Mouse (Mus musculus): ENCODE measurements at regions not wholly inside any gene's neighbourhood (a gene's known extent, or its start where the extent isn't known, plus 50 kb on each side); places are given as distances from the start of the nearest gene placed in this dataset.

DNA sequence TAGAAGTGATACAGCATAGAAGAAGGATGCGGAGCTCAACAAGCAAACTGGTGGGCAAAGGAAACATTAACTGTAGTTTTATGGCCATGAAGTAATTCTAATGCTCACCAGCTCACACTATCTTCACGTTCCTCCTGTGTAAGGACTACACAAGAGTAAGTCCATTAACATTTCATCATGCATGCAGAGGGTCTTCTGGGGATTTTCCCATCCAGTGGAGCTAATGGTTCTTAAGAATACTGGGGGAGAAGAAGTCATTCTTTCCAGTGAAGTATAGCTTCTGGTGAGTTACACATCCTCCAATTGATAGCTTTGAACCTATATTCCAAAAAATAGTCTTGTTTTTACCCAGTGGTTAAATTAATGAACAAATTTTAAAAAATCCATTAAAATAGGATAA lies 1103.4 kb upstream of the Cited2 start:
- Histone ChIP-seq H3K27ac (ENCODE audit: insufficient read depth, low read depth, low read length) (no peak overlapping the region), H3K4me1 (ENCODE audit: control insufficient read depth, insufficient read depth, low read length) (no peaks in the 10 kb centered on the region), H3K4me3 (ENCODE audit: insufficient read depth, low read depth, low read length) (no peak overlapping the region), H3K27me3 (replicated peaks; ENCODE audit: control insufficient read depth, insufficient read depth, low read length) (no peaks in the 10 kb centered on the region), H3K36me3 (ENCODE audit: control insufficient read depth, insufficient read depth, low read length) (no peaks in the 10 kb centered on the region)
- no peak for DNase-seq
- TF ChIP-seq POLR2A (IDR thresholded peaks at IDR 0.05; ENCODE audit: low read depth, low read length) (no peak), CTCF (conservative IDR thresholded peaks at IDR 0.05; ENCODE audit: insufficient read depth, insufficient read length, low read depth, low read length) (no peak)
- 91% methylated on average over 2 of the region's 2 CpGs for WGBS

DNA sequence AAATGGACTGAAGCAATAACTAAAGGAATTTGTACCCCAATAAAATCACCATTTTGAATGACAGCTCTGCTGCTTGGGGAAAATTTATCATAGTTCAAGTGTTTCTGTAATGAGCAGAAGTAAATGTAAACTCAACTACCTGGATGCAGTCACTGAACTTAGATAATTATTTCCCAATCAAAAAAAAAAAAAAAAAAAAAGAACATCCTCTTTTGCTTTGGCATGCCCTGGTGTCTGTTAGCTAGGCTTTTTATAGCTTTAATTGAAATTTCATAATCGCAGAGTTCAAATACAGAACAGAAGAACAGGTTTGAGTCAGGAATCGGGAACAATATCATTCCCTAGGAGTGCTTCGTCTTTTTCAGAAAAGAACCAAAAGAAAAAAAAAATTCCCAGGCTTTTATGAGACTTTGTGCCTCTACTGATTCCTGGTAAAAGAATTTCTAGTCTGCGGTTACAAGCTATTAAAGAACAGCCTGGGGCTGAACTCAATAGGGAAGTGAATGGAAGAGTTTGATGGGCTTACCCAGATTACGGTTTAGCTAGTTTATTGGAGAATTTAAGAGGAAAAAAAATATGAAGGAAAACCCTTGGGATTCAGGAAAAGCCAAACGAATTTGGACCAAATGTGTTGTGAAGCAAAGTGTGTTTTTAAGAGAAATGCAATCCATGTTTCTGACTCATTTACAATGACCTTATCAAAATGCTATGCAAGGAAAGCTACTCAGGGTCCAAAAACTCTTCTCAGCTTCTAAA lies 1102.0 kb upstream of the Cited2 start:
- H3K4me1 ChIP-seq (ENCODE audit: control insufficient read depth, insufficient read depth, low read length), result no peaks in the 10 kb centered on the region
- DNase-seq, result no peak
- no peak for TF ChIP-seq CTCF (conservative IDR thresholded peaks at IDR 0.05; ENCODE audit: insufficient read depth, insufficient read length, low read depth, low read length)
- H3K27me3 ChIP-seq (replicated peaks; ENCODE audit: control insufficient read depth, insufficient read depth, low read length), result no peaks in the 10 kb centered on the region
- no peak overlapping the region for H3K4me3 ChIP-seq (ENCODE audit: insufficient read depth, low read depth, low read length)
- H3K36me3 ChIP-seq (ENCODE audit: control insufficient read depth, insufficient read depth, low read length), result no peaks in the 10 kb centered on the region
- 64% methylated on average over 6 of the region's 6 CpGs for WGBS
- H3K27ac ChIP-seq (ENCODE audit: insufficient read depth, low read depth, low read length), result no peak overlapping the region

DNA sequence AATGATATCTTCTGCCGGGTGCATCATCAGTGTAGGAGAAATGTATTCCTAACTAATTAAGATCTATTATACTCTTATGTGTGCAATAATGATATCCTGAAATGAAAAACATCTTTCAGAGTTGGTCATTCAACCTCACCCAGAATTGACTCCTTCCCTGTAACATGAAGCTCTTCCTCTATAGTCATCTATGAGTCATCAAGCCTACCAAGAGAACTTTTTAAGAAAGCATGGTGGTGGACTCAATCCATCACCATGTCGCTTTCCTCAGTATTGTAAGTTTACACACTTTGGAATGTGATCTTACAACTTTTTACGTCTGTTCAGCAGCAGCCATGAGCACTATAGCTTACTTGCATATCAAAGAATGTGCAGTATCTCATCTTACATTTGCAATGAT lies 1100.2 kb upstream of the Cited2 start:
- TF ChIP-seq CTCF (conservative IDR thresholded peaks at IDR 0.05; ENCODE audit: insufficient read depth, insufficient read length, low read depth, low read length) (no peak), POLR2A (IDR thresholded peaks at IDR 0.05; ENCODE audit: low read depth, low read length) (no peak)
- Histone ChIP-seq H3K27ac (ENCODE audit: insufficient read depth, low read depth, low read length) (no peak overlapping the region), H3K4me1 (ENCODE audit: control insufficient read depth, insufficient read depth, low read length) (no peaks in the 10 kb centered on the region), H3K4me3 (ENCODE audit: insufficient read depth, low read depth, low read length) (no peak overlapping the region), H3K27me3 (replicated peaks; ENCODE audit: control insufficient read depth, insufficient read depth, low read length) (no peaks in the 10 kb centered on the region), H3K36me3 (ENCODE audit: control insufficient read depth, insufficient read depth, low read length) (no peaks in the 10 kb centered on the region)
- no peak for DNase-seq
- 88% methylated on average over 3 of the region's 3 CpGs for WGBS

DNA sequence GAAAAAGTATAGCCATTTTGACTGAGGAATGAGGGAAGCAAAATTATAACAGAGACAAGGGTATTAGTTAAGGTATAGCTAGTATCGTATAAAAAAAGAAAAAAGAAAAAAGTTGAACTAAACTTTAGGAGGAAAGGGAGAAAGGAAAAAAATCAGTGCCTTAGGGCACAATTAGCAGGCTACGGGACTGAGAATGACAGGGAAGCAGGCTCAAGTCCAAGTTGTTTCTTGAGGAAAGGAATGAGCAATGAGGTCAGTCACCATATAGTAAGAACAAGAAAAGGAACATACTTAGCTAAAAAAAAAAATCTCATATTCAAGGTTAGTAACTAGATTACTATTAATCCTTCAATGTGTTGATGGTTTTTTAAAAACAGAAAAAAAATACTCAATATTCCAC lies 1089.8 kb upstream of the Cited2 start:
- Histone ChIP-seq H3K36me3 (ENCODE audit: control insufficient read depth, insufficient read depth, low read length) (no peaks in the 10 kb centered on the region), H3K27ac (ENCODE audit: insufficient read depth, low read depth, low read length) (no peak overlapping the region), H3K4me3 (ENCODE audit: insufficient read depth, low read depth, low read length) (no peak overlapping the region), H3K4me1 (ENCODE audit: control insufficient read depth, insufficient read depth, low read length) (no peaks in the 10 kb centered on the region), H3K27me3 (replicated peaks; ENCODE audit: control insufficient read depth, insufficient read depth, low read length) (no peaks in the 10 kb centered on the region)
- 72% methylated on average over 2 of the region's 2 CpGs for WGBS
- DNase-seq, result no peak
- no peak for TF ChIP-seq POLR2A (IDR thresholded peaks at IDR 0.05; ENCODE audit: low read depth, low read length)
- TF ChIP-seq CTCF (conservative IDR thresholded peaks at IDR 0.05; ENCODE audit: insufficient read depth, insufficient read length, low read depth, low read length), result no peak

DNA sequence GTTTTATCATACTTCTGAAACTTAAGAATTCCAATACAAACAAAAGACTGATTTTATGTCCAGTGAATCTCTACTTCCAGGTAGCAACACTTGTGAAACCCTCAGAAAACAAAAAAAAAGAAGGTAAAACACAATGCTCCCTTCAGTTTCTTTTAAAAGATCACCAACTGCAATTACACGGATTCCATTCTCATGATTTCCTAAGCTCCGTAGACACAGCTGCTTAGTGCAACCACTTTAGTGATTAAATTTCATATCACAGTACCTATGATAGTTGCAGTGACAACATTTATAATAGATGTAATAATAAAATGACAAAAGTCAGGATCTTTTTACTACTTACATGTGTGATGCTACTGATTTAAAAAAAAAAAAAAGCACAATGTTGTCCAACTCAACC lies 1087.6 kb upstream of the Cited2 start:
- H3K27me3 ChIP-seq (replicated peaks; ENCODE audit: control insufficient read depth, insufficient read depth, low read length), result no peaks in the 10 kb centered on the region
- no peak for TF ChIP-seq POLR2A (IDR thresholded peaks at IDR 0.05; ENCODE audit: low read depth, low read length)
- TF ChIP-seq CTCF (conservative IDR thresholded peaks at IDR 0.05; ENCODE audit: insufficient read depth, insufficient read length, low read depth, low read length), result no peak
- no peaks in the 10 kb centered on the region for H3K36me3 ChIP-seq (ENCODE audit: control insufficient read depth, insufficient read depth, low read length)
- no peak overlapping the region for H3K27ac ChIP-seq (ENCODE audit: insufficient read depth, low read depth, low read length)
- H3K4me1 ChIP-seq (ENCODE audit: control insufficient read depth, insufficient read depth, low read length), result no peaks in the 10 kb centered on the region
- DNase-seq, result no peak
- 92% methylated on average over 2 of the region's 2 CpGs for WGBS
- no peak overlapping the region for H3K4me3 ChIP-seq (ENCODE audit: insufficient read depth, low read depth, low read length)

DNA sequence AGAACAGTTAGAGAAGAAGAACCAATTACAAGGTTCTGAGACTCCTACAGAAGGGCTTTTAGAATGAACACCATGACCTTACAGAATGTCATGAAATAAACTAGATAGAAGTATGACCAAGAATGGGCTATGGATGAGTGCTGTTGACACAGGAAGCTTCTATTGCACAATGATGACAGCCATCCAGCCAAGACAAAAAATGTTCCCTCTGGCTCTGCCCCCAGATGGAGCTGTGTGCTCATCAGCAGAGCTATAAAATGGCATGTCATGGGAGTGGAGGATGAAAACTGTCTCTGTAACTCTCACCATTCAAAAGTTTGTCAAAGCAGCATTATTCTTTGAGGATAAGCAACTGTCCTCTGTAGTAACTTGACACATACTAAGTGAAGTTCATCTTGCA lies 1086.0 kb upstream of the Cited2 start:
- no peaks in the 10 kb centered on the region for H3K36me3 ChIP-seq (ENCODE audit: control insufficient read depth, insufficient read depth, low read length)
- no peaks in the 10 kb centered on the region for H3K27me3 ChIP-seq (replicated peaks; ENCODE audit: control insufficient read depth, insufficient read depth, low read length)
- H3K4me1 ChIP-seq (ENCODE audit: control insufficient read depth, insufficient read depth, low read length), result no peaks in the 10 kb centered on the region
- peak; percentile 43 for DNase-seq
- H3K27ac ChIP-seq (ENCODE audit: insufficient read depth, low read depth, low read length), result no peak overlapping the region
- H3K4me3 ChIP-seq (ENCODE audit: insufficient read depth, low read depth, low read length), result no peak overlapping the region
- TF ChIP-seq POLR2A (IDR thresholded peaks at IDR 0.05; ENCODE audit: low read depth, low read length), result no peak
- peak; percentile 57 for TF ChIP-seq CTCF (conservative IDR thresholded peaks at IDR 0.05; ENCODE audit: insufficient read depth, insufficient read length, low read depth, low read length)

DNA sequence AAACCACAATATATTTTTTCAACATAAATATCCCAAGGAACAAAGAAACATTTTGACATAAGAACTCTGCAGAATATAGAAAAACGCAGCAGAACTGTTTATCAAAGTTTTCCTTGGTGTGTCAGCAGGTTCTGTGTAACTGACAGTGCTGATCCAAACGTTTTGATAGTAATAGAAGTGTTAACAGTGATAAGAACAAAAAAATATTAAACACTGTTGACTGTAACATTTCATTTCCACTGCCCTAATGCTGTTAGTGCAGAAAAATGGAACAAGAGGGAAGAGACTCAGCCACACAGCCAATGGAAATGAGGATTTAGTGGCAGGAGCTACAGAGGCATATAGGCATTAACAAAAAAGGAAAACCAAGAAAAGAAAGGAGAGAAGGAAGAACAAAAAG lies 1084.9 kb upstream of the Cited2 start:
- no peaks in the 10 kb centered on the region for H3K36me3 ChIP-seq (ENCODE audit: control insufficient read depth, insufficient read depth, low read length)
- WGBS, result 34% methylated on average over 2 of the region's 2 CpGs
- no peak for TF ChIP-seq CTCF (conservative IDR thresholded peaks at IDR 0.05; ENCODE audit: insufficient read depth, insufficient read length, low read depth, low read length)
- no peak for TF ChIP-seq POLR2A (IDR thresholded peaks at IDR 0.05; ENCODE audit: low read depth, low read length)
- no peak for DNase-seq
- no peak overlapping the region for H3K27ac ChIP-seq (ENCODE audit: insufficient read depth, low read depth, low read length)
- H3K4me1 ChIP-seq (ENCODE audit: control insufficient read depth, insufficient read depth, low read length), result no peaks in the 10 kb centered on the region
- no peaks in the 10 kb centered on the region for H3K27me3 ChIP-seq (replicated peaks; ENCODE audit: control insufficient read depth, insufficient read depth, low read length)
- no peak overlapping the region for H3K4me3 ChIP-seq (ENCODE audit: insufficient read depth, low read depth, low read length)

Data from kidney, adult 2 months (tissue).